Comparison of ENCODE assay signal across 8 mouse cellular contexts in genomic region chr12:11437907-11438447, GRCm38 (mm10). TPM values are rescaled to one million over a fixed set of nuclear protein-coding genes. Genes with fewer than 3 reads are reported as not detected.
DNase-seq lines count a peak whose midpoint lies in the region; ATAC-seq lines count a peak whose summit lies in the region.

No protein-coding gene starts in this region.

- peaks cover 14% of the 10 kb centered on the region for H3K4me1 ChIP-seq in embryonic facial prominence, embryonic 14.5 days (ENCODE audit: control insufficient read depth, insufficient read depth, low read length)
- H3K4me1 ChIP-seq in limb, embryonic 12.5 days (replicated peaks) = peaks cover 8% of the 10 kb centered on the region; the same call in 1 of the 2 replicates

- H3K36me3 ChIP-seq in embryonic facial prominence, embryonic 14.5 days (ENCODE audit: control insufficient read depth, insufficient read depth, low read length) = no peaks in the 10 kb centered on the region
- H3K36me3 ChIP-seq in limb, embryonic 12.5 days = no peaks in the 10 kb centered on the region

- peaks cover 8% of the 10 kb centered on the region for H3K27me3 ChIP-seq in embryonic facial prominence, embryonic 14.5 days (replicated peaks; ENCODE audit: control insufficient read depth, insufficient read depth, low read length)
- H3K27me3 ChIP-seq in limb, embryonic 12.5 days = peaks cover 43% of the 10 kb centered on the region

- no peak; the same call in 1 of the 2 replicates for ATAC-seq in embryonic facial prominence, embryonic 14.5 days (ENCODE audit: low read depth)
- ATAC-seq in limb, embryonic 12.5 days (ENCODE audit: insufficient number of reproducible peaks, insufficient read depth, low FRiP score, low TSS enrichment, low read depth) = 0 out of 2 replicates have a peak, but pooled peaks have one; percentile 10

- peak overlapping the region; percentile 87 for H3K4me2 ChIP-seq in embryonic facial prominence, embryonic 14.5 days (ENCODE audit: low read depth, low read length)
- peak overlapping the region; percentile 71 for H3K4me2 ChIP-seq in limb, embryonic 12.5 days

- peak overlapping the region; percentile 45 for H3K4me3 ChIP-seq in embryonic facial prominence, embryonic 14.5 days (ENCODE audit: low read depth, low read length)
- peak overlapping the region; percentile 43 for H3K4me3 ChIP-seq in limb, embryonic 12.5 days (replicated peaks)

- H3K27ac ChIP-seq in embryonic facial prominence, embryonic 14.5 days (replicated peaks; ENCODE audit: low read depth, low read length) = no peak overlapping the region
- H3K27ac ChIP-seq in limb, embryonic 12.5 days = no peak overlapping the region

- peaks cover 1% of the 10 kb centered on the region; the same call in 1 of the 2 replicates for H3K9me3 ChIP-seq in embryonic facial prominence, embryonic 14.5 days (ENCODE audit: control insufficient read depth, low read length)
- H3K9me3 ChIP-seq in limb, embryonic 12.5 days = no peaks in the 10 kb centered on the region

- DNase-seq in left cerebral cortex, postnatal 10 days (ENCODE audit: extremely low spot score in 1 of 2, low spot score in 2 of 2) = peak; percentile 9 to 32
- no peak for DNase-seq in left cerebral cortex, postnatal 36 days (ENCODE audit: low spot score in 2 of 2)
- peak; percentile 43 to 67 for DNase-seq in cerebellum, adult 18-20 months
- DNase-seq in embryonic facial prominence, embryonic 14.5 days (ENCODE audit: low spot score) = no peak
- DNase-seq in frontal cortex, postnatal 14 days (ENCODE audit: low spot score in 2 of 2) = no peak
- DNase-seq in thymus, postnatal 25 days = no peak
- DNase-seq in frontal cortex, postnatal 25 days (ENCODE audit: low spot score in 2 of 2) = no peak

- intact Hi-C loops in left cerebral cortex, postnatal 10 days (cut with DNase I) = loop anchor here (5.0 kb wide), 1 partner anchor 86 kb away; no protein-coding TSS in a partner anchor
- intact Hi-C loops in left cerebral cortex, postnatal 36 days (cut with DNase I) = loop anchor here (10.0 kb wide), 1 partner anchor 707 kb away; no protein-coding TSS in a partner anchor

- 29% methylated on average over 23 of the region's 23 CpGs for WGBS in embryonic facial prominence, embryonic 14.5 days
- WGBS in limb, embryonic 12.5 days = 24% methylated on average over 23 of the region's 23 CpGs

- H3K9ac ChIP-seq in embryonic facial prominence, embryonic 14.5 days (ENCODE audit: low read depth, low read length) = 0 out of 2 replicates have a peak overlapping the region, but pooled peaks have one; percentile 37
- H3K9ac ChIP-seq in limb, embryonic 12.5 days (replicated peaks) = no peak overlapping the region

RNA-seq across cellular contexts. Expression of gene Vsnl1, which starts 1.6 kb away (rescaled TPM):
- 100 to 1,000 TPM; 511 to 517 TPM for total RNA-seq in left cerebral cortex, postnatal 10 days (2021)
- total RNA-seq in left cerebral cortex, postnatal 36 days (2021) = 100 to 1,000 TPM; 618 to 709 TPM
- polyA plus RNA-seq in embryonic facial prominence, embryonic 14.5 days (2014; fragmentation: Nextera tagmentation; extraction: Ambion mirVana) = 5.6 and 5.9 TPM in 2 replicates
- 0.53 and 1.0 TPM in 2 replicates for polyA plus RNA-seq in limb, embryonic 12.5 days (2016; fragmentation: Nextera tagmentation; extraction: Ambion mirVana)

RNA-seq across cellular contexts. Expression of gene Rad51ap2, which starts 17.9 kb away (rescaled TPM):
- 1 to 10 TPM; 2.5 to 3.3 TPM for total RNA-seq in left cerebral cortex, postnatal 10 days (2021)
- 1 to 10 TPM; 2.4 to 3.5 TPM for total RNA-seq in left cerebral cortex, postnatal 36 days (2021)
- polyA plus RNA-seq in embryonic facial prominence, embryonic 14.5 days (2014; fragmentation: Nextera tagmentation; extraction: Ambion mirVana) = 0.50 and 0.81 TPM in 2 replicates
- polyA plus RNA-seq in limb, embryonic 12.5 days (2016; fragmentation: Nextera tagmentation; extraction: Ambion mirVana) = 0.19 and 0.29 TPM in 2 replicates

Comparison
In these comparisons a context has a peak if more than half of its experiments do, and no peak if none do; other contexts are left out.
1. DNase-seq: peak in left cerebral cortex, postnatal 10 days (2 of 2) and cerebellum, adult 18-20 months (2 of 2); none in left cerebral cortex, postnatal 36 days (0 of 2), embryonic facial prominence, embryonic 14.5 days (single experiment), frontal cortex, postnatal 14 days (0 of 2), thymus, postnatal 25 days (single experiment) and frontal cortex, postnatal 25 days (0 of 2).